Mouse (Mus musculus): ENCODE results near the gene Gm42420. TPM values are rescaled to one million over a fixed set of nuclear protein-coding genes. Genes with fewer than 3 reads are reported as not detected.

Gm42420 gene
- 0.63 and 1.4 TPM in 2 replicates for polyA plus RNA-seq (2015; fragmentation: Nextera tagmentation; extraction: Ambion mirVana)

GRCm38 (mm10) chr6:39585517-39585916, at the start of gene Gm42420:
Gene Gm42420 (plus strand): TSS chr6:39585753.
- Histone ChIP-seq H3K4me3 (ENCODE audit: low read depth, low read length) (no peak within 1 kb of the TSS), H3K4me1 (replicated peaks; ENCODE audit: control insufficient read depth, insufficient read depth) (no peaks in the 10 kb centered on the region), H3K36me3 (ENCODE audit: control insufficient read depth, insufficient read depth, low read length) (peaks cover 24% of the 10 kb centered on the region), H3K27me3 (ENCODE audit: control insufficient read depth, insufficient read depth, low read length) (no peaks in the 10 kb centered on the region), H3K9me3 (ENCODE audit: control insufficient read depth, low read length) (no peaks in the 10 kb centered on the region), H3K4me2 (replicated peaks; ENCODE audit: low read depth) (no peak within 1 kb of the TSS), H3K9ac (ENCODE audit: low read length) (no peak within 1 kb of the TSS), H3K27ac (replicated peaks) (no peak within 1 kb of the TSS)
- ATAC-seq (ENCODE audit: low FRiP score, low TSS enrichment) (no peak), DNase-seq (ENCODE audit: low spot score) (no peak)
- WGBS: 92% methylated on average over 6 of the region's 6 CpGs
- TF ChIP-seq CTCF (IDR thresholded peaks at IDR 0.05; ENCODE audit: low read depth) (no peak), EP300 (optimal IDR thresholded peaks at IDR 0.05) (no peak)

DNA sequence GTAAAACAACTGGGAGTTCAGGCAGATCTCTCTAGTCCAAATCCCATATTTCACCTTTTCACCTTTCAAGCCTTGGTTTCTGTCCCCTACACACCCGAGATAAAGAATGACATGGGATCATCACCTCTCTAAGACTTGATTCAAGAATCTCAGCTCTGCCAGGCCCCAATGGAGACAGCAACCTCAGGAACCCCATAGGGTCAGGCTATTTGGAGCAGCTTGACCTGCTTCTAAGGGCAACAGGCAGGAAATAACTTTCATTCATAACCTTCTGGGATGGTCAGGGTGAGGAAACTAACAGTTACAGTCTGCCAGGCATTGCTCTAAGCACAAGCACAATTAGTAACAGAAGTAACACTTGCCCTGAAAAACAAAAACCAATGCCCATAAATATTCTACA, 48.9 kb upstream of the Gm42420 start:
- ATAC-seq (ENCODE audit: low FRiP score, low TSS enrichment): no peak
- 39% methylated on average over 1 of the region's 1 CpGs for WGBS
- H3K27me3 ChIP-seq (ENCODE audit: control insufficient read depth, insufficient read depth, low read length): no peaks in the 10 kb centered on the region

GRCm38 (mm10) chr6:39537276-39537675, 48.3 kb upstream of the Gm42420 start:
- H3K27ac ChIP-seq (replicated peaks): no peak overlapping the region
- H3K4me2 ChIP-seq (replicated peaks; ENCODE audit: low read depth): no peak overlapping the region
- no peak for TF ChIP-seq CTCF (IDR thresholded peaks at IDR 0.05; ENCODE audit: low read depth)
- no peak for TF ChIP-seq EP300 (optimal IDR thresholded peaks at IDR 0.05)
- no peaks in the 10 kb centered on the region for H3K36me3 ChIP-seq (ENCODE audit: control insufficient read depth, insufficient read depth, low read length)
- H3K9me3 ChIP-seq (ENCODE audit: control insufficient read depth, low read length): no peaks in the 10 kb centered on the region
- WGBS: 90% methylated on average over 5 of the region's 5 CpGs
- H3K27me3 ChIP-seq (ENCODE audit: control insufficient read depth, insufficient read depth, low read length): no peaks in the 10 kb centered on the region
- H3K4me3 ChIP-seq (ENCODE audit: low read depth, low read length): no peak overlapping the region
- ATAC-seq (ENCODE audit: low FRiP score, low TSS enrichment) (no peak), DNase-seq (ENCODE audit: low spot score) (no peak)
- peaks cover 6% of the 10 kb centered on the region; the same call in 1 of the 2 replicates for H3K4me1 ChIP-seq (replicated peaks; ENCODE audit: control insufficient read depth, insufficient read depth)
- H3K9ac ChIP-seq (ENCODE audit: low read length): no peak overlapping the region

More for the DNA sequence above, 48.9 kb upstream of the Gm42420 start:
- no peak for TF ChIP-seq EP300 (optimal IDR thresholded peaks at IDR 0.05)
- TF ChIP-seq CTCF (IDR thresholded peaks at IDR 0.05; ENCODE audit: low read depth): no peak
- H3K4me3 ChIP-seq (ENCODE audit: low read depth, low read length): no peak overlapping the region
- H3K36me3 ChIP-seq (ENCODE audit: control insufficient read depth, insufficient read depth, low read length): no peaks in the 10 kb centered on the region
- no peak for DNase-seq (ENCODE audit: low spot score)
- H3K27ac ChIP-seq (replicated peaks): no peak overlapping the region
- no peak overlapping the region for H3K4me2 ChIP-seq (replicated peaks; ENCODE audit: low read depth)
- H3K4me1 ChIP-seq (replicated peaks; ENCODE audit: control insufficient read depth, insufficient read depth): peaks cover 6% of the 10 kb centered on the region; the same call in 1 of the 2 replicates
- H3K9me3 ChIP-seq (ENCODE audit: control insufficient read depth, low read length): no peaks in the 10 kb centered on the region
- H3K9ac ChIP-seq (ENCODE audit: low read length): no peak overlapping the region

DNA sequence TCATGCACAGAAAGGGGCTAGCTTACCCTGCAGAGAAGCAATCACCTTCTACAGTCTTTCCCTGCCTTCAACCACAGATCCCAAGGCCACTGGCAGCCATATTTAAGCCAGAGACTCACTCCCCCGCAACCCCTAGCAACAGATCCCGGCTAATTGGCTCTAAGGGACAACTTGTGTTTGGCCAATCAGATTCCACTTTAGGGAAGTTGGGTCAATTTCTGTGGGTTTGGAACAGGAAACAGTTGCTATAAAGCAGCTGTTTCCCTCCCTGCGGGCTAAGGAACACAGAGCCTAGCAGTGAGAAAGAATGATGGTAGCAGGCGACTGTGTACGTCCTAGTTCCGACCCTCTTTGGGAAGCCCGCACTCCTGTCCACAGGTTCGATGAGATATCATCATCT, 47.3 kb upstream of the Gm42420 start:
- WGBS: 48% methylated on average over 8 of the region's 8 CpGs
- Histone ChIP-seq H3K9me3 (ENCODE audit: control insufficient read depth, low read length) (no peaks in the 10 kb centered on the region), H3K9ac (ENCODE audit: low read length) (no peak overlapping the region), H3K27me3 (ENCODE audit: control insufficient read depth, insufficient read depth, low read length) (no peaks in the 10 kb centered on the region), H3K4me1 (replicated peaks; ENCODE audit: control insufficient read depth, insufficient read depth) (peaks cover 14% of the 10 kb centered on the region), H3K4me3 (ENCODE audit: low read depth, low read length) (no peak overlapping the region), H3K27ac (replicated peaks) (no peak overlapping the region), H3K36me3 (ENCODE audit: control insufficient read depth, insufficient read depth, low read length) (no peaks in the 10 kb centered on the region), H3K4me2 (replicated peaks; ENCODE audit: low read depth) (no peak overlapping the region)
- no peak for ATAC-seq (ENCODE audit: low FRiP score, low TSS enrichment)
- DNase-seq (ENCODE audit: low spot score): no peak
- no peak for TF ChIP-seq CTCF (IDR thresholded peaks at IDR 0.05; ENCODE audit: low read depth)
- no peak for TF ChIP-seq EP300 (optimal IDR thresholded peaks at IDR 0.05)

DNA sequence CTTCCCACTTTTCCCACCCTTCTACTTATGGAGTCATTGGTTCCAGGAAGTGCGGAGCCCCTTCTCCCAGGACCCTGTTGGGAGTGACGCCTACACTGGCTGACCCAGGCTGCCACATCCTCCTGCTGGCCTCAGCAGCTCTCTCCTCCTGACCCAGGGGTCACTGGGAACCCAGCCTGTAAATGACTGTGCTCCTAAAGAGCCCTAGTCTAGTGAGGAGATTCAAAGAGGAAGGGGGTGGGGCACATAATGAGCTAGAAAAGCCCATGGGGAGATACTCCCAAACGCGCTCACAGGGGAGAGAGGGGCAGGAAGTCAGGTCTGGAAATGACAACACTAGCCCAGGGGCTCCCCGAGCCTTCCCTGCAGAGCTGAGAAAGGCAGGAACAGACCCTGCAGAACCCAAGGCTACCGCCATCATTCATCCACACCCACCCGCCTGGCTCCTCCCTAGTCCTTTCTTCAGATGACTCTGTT, 45.8 kb upstream of the Gm42420 start:
- WGBS: 28% methylated on average over 7 of the region's 7 CpGs
- peaks cover 17% of the 10 kb centered on the region for H3K4me1 ChIP-seq (replicated peaks; ENCODE audit: control insufficient read depth, insufficient read depth)
- no peaks in the 10 kb centered on the region for H3K9me3 ChIP-seq (ENCODE audit: control insufficient read depth, low read length)
- H3K4me2 ChIP-seq (replicated peaks; ENCODE audit: low read depth): peak overlapping the region; percentile 25; the same call in 1 of the 2 replicates
- ATAC-seq (ENCODE audit: low FRiP score, low TSS enrichment) (peak; percentile 54; the same call in 1 of the 2 replicates), DNase-seq (ENCODE audit: low spot score) (no peak)
- no peak overlapping the region; the same call in 1 of the 2 replicates for H3K9ac ChIP-seq (ENCODE audit: low read length)
- no peak overlapping the region for H3K4me3 ChIP-seq (ENCODE audit: low read depth, low read length)
- peak overlapping the region; percentile 40 for H3K27ac ChIP-seq (replicated peaks)
- H3K36me3 ChIP-seq (ENCODE audit: control insufficient read depth, insufficient read depth, low read length): no peaks in the 10 kb centered on the region
- H3K27me3 ChIP-seq (ENCODE audit: control insufficient read depth, insufficient read depth, low read length): no peaks in the 10 kb centered on the region
- TF ChIP-seq CTCF (IDR thresholded peaks at IDR 0.05; ENCODE audit: low read depth): no peak
- no peak for TF ChIP-seq EP300 (optimal IDR thresholded peaks at IDR 0.05)

DNA sequence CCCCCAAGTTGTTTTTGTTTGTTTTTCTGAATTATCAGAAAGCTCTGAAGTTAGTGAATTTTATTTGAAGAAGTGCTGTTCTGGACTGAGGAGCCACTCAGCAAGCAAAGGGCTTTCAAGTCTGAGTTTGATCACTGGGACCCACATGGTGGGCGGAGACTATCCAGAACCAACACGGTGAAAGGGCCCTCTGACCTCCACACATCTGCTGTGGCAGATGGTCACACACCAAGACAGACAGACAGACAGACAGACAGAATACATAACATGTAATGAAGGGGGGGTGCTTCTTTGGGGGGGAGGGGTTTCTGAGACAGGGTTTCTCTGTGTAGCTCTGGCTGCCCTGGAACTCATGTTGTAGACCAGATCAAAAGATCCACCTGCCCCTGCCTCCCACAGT, 45.0 kb upstream of the Gm42420 start:
- Histone ChIP-seq H3K27ac (replicated peaks) (no peak overlapping the region), H3K4me2 (replicated peaks; ENCODE audit: low read depth) (no peak overlapping the region), H3K4me3 (ENCODE audit: low read depth, low read length) (no peak overlapping the region), H3K4me1 (replicated peaks; ENCODE audit: control insufficient read depth, insufficient read depth) (peaks cover 17% of the 10 kb centered on the region), H3K9me3 (ENCODE audit: control insufficient read depth, low read length) (no peaks in the 10 kb centered on the region), H3K9ac (ENCODE audit: low read length) (no peak overlapping the region), H3K27me3 (ENCODE audit: control insufficient read depth, insufficient read depth, low read length) (no peaks in the 10 kb centered on the region), H3K36me3 (ENCODE audit: control insufficient read depth, insufficient read depth, low read length) (no peaks in the 10 kb centered on the region)
- ATAC-seq (ENCODE audit: low FRiP score, low TSS enrichment) (no peak), DNase-seq (ENCODE audit: low spot score) (no peak)
- no peak for TF ChIP-seq EP300 (optimal IDR thresholded peaks at IDR 0.05)
- no peak for TF ChIP-seq CTCF (IDR thresholded peaks at IDR 0.05; ENCODE audit: low read depth)
- WGBS: 48% methylated on average over 2 of the region's 2 CpGs
